Mouse (Mus musculus) large intestine, adult 2 months (tissue): ENCODE measurements around the gene Npm1. TPM values are rescaled to one million over a fixed set of nuclear protein-coding genes. Genes with fewer than 3 reads are reported as not detected.

Experiments used
- DNase-seq: peaks from one replicate; pipeline ENCODE4 v3.0.0-alpha.2; 2012; ENCODE audit warnings: low read depth, low spot score
- WGBS: fragments of 180-500 bp; shearing (Covaris S2); methylation state at CpG from one replicate; pipeline ENCODE4 v1.1.7; 2018; 5-methylcytosine and 5-hydroxymethylcytosine counted together
- polyA plus RNA-seq: library from polyadenylated mRNA; depleted of rRNA; stranded (reverse); fragments of >200 nt; gene quantifications from 2 replicates; pipeline ENCODE4 v1.2.3, GENCODE M21; 2012; rRNA removed

Npm1 gene
- polyA plus RNA-seq, result 89.1 and 109 TPM in 2 replicates

DNA sequence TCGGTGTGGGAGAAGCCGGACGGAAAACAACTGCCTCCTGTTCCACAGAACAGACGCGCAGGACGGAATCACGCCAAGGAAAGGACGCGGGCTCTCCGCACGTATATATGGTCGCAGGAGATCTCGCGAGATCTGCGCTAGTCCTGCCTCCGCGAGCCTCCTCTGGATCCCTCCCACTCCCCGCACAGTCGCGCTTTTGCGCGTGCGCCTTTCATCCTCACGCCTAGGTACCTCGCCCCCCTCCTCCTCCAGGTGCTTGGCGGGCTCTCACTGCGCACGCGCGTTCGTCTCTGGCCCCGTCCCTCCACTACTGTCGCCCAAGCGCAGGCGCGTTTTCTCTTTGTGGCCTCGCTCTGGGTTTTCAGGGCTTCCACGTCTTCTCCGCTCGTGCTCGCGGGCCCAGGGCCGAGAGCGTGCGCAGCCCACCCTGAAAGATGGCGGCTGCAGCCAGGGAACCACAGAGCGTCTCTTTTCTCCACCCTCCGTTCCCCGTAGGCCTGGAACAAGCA, at the start of gene Npm1:
Gene Npm1 (minus strand): TSS at position 209 of the 509 bp plus-strand sequence.
- 4% methylated on average over 48 of the region's 49 CpGs for WGBS
- peak; percentile 94 for DNase-seq

DNA sequence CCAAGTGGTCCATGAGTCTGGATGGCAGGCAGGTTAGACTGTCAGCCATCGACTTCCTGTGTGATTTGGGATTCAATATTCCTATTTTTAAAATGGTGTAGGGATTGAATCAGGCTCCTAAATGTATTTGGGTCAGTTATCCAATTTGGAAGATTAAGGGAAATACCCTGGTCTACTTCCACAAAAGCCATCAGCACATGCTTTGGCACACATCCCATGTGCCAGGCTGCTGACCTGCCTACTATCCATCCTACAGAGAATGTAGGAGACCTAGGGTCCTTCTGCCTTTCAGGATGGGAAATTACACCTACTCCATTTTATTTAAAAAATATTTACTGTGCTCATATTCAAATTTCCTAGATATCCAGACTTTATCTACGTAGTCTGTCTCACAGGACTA, 44.4 kb upstream of the Npm1 start:
- WGBS, result 78% methylated on average over 2 of the region's 2 CpGs
- DNase-seq, result no peak

DNA sequence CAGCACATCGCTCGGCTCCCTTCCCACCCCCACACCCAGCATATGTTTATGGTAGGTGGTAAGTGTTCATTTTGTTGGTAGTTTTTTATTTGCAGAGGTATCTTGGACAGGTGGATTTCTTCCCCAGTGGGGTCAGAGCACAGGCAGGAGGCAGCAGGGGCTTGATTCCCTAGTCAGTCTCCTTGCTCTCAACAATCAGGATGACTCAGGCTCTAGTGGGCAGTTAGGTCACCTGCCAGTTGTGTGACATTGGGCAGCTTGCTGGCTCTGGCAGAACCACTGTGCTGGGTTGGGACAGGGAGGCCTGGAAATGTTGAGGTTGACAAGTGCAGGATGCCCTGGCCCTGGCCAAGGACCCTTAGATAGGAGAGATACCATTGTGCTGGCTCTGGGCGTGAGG, 42.0 kb upstream of the Npm1 start:
- 17% methylated on average over 3 of the region's 3 CpGs for WGBS
- DNase-seq, result no peak

DNA sequence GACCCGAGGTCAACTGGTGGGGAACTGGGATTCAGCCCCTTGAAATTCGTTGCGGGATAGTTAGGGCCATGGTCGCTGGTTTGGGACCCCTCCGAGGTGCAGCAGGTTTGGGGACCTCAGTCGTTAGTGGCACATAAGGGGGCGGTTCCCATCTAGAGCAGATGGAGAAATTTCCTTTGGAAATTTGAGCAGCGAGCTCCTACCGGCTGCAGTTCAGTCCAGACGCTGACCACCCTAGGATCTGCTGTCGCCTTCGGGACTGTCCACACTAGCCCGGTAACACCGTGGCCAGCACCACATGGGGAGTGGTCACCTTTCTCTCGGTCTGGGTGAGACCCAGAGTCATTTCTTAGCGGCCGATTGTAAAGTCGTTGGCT, 41.3 kb upstream of the Npm1 start:
- WGBS, result 3% methylated on average over 18 of the region's 18 CpGs
- DNase-seq, result no peak

DNA sequence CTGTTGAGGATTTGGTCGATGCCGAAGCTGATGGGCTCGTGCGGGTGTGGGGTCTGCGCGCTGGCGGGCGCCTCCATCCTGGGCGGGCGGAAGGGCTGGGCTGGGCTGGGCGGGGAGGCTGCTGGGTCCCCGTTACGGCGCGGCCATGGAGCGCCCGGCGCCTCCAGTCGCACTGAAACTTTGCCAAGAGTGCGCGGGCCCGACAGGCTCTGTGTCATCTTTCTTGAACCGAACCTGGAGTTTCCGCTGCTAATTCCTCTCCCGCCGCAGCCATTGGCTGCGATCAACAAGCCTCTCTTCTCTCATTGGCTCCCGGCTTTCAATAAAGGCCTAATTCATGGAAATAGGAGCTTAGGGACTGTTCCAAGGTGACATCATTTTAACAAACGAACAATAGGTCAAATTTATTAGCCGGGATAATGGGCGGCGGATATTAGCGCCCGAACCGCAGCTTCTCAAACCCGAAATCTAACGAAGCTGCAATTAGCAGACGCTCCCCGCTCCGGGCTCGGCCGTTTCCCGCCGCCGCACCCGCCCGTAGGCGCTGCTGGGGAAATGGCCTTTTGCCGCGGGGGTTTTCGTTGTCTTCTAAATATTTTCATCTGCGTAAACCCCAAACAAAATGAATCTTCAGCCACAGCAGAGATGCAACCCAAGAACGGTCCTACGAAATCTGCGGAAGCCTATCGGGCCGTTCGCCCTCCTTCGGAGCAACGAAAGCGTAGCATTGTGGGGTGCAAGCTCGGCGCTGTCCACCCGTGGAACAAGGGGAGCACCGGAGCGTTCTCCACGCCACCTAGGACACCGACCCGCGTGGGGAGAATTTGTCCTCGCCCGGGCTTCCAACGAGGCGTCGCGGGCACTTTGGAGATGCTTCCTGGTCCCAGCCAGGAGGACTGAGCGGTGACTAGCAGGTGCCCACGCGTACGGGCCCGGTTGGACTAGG, 40.6 kb upstream of the Npm1 start, which contains the start of gene Tlx3:
Gene Tlx3 (minus strand): TSS at position 207 of the 946 bp plus-strand sequence.
- WGBS, result 3% methylated on average over 80 of the region's 81 CpGs

DNA sequence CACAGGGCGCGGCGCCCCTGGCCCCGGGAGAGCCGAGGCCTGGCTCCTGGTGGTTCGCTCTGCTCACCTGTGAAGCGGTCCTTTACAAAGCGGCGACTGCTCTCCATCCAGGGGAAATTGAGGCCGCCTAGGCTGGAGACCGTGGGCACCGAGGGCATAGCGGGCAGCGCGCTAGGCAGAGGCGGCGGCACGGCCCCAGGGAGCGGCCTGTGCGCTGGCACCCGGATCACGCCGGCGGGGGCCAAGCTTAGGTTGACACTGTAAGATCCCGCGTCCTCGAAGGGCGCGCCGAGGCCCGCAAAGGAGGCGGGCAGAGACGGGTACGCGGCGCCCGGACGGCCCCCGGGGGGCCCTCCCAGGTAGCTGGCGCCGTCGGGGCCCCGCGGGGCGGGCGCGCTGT, 40.0 kb upstream of the Npm1 start:
- WGBS, result 3% methylated on average over 45 of the region's 47 CpGs
- DNase-seq, result no peak

More for the DNA sequence above, 40.6 kb upstream of the Npm1 start, which contains the start of gene Tlx3:
- no peak for DNase-seq

DNA sequence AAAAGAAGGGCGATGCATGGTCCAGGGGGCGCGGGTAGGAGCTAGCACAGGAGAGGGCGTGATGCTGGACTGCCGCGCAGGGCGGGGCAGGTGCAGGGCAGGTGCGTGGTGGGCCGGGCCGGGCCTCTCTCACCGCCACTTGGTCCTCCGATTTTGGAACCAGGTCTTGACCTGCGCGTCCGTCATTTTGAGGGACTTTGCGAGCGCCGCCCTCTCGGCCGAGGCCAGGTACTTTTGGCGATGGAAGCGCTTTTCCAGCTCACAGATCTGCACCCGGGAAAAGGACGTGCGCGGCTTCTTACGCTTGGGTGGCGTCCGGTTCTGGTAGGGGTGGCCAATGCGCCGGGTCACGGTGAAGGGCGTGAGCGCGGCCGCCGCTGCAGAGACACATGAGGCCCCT, 39.3 kb upstream of the Npm1 start:
- DNase-seq, result no peak
- 3% methylated on average over 37 of the region's 37 CpGs for WGBS

DNA sequence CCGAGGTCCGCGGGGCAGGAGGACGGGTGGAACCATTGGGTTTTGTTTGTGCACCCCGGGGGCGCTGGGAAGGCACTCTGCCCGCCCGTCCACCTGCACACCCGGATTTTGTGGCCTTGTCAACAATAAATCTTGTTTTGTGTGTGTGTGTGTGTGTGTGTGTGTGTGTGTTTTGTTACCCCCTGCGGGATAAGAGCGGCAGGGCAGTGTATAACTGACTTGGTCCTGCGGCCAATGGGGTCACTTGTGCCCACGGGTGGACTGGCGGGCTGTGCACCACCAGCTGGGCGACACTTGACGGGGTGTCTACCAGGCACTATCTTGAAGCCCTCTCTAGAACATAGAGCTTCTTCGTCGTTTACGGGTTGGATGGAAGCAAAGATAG, 38.6 kb upstream of the Npm1 start:
- DNase-seq, result no peak
- 3% methylated on average over 19 of the region's 19 CpGs for WGBS

DNA sequence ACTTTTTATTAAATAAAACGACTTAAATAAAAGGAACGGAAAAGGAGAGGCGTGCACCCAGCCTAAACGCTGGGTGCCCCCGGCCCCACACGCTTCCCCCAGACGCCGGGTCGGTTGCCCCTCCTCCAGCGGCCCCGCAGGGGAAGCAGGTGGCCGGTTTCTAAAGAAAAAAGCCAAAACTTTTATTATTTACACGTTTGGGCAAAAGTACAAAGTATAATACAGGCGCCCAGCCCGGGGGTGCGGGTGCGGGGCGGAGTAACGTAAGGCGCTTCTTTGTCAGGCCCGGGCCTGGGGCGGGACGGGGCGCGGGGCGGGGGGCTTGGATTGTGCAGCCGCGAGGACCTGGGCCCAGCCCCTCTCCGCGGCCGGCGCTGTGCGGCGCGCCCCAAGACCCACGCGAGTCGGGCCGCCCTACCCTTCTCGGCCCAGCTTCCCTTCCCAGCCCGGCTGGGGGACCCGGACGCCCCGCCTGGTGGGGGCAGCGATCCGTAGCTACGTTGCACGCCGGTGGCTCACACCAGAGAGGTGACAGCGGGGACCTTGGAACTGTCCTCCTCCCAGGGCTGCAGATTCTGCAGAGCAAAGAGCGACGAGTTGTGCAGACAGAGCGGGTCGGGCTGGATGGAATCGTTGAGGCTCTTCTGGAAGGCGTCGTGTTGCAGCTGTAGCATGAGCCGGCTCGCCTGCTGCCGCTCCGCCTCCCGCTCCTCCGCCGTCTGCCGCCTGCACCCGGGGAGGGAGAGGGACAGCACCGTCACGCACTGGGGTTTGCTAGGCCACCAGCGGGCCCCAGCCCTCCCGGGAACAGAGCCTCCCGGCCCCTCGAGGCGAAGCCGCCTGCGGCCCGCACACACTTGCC, 38.0 kb upstream of the Npm1 start:
- 2% methylated on average over 76 of the region's 76 CpGs for WGBS
- DNase-seq, result no peak

DNA sequence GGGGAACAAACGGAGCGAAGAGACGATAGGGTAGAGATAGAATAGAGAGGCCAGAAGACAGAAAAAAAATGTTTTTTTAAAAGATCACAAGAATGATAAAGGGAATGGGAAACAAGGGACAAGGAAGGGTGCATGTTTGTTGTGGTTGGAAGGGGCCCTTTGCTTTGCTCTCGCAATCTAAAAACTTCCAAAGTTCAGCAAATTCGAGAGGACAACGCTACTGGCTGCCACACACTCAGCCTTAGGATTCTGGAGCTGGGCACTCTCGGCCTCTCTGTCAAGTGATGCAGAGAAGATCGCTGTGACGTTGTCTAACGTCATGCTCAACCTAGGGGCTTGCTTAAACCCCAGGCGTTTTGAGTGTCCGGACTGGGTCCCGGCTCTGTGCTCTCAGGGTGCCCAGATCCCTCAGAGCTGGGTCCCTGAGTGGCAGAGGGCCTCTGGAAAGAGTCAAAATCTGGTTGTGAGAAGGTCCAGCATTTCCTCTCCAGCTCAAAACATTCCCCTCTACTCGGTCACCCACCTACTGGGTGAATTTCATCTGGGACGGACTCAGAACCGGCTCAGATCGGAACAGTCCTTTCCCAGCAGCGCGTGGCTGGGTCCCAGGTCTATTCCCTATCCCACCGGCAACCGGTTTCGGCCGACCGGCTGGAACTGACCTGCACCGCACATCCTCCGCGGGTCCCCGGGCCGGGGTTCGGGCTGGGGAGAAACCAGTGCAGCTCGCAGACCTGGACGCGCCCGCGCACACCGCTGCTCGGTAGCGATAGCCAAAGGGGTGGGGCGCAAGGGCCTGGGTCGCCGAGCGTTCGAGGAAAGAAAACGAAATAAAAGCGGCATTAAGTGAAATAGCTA, 37.1 kb upstream of the Npm1 start:
- WGBS, result 4% methylated on average over 45 of the region's 45 CpGs
- DNase-seq, result no peak

DNA sequence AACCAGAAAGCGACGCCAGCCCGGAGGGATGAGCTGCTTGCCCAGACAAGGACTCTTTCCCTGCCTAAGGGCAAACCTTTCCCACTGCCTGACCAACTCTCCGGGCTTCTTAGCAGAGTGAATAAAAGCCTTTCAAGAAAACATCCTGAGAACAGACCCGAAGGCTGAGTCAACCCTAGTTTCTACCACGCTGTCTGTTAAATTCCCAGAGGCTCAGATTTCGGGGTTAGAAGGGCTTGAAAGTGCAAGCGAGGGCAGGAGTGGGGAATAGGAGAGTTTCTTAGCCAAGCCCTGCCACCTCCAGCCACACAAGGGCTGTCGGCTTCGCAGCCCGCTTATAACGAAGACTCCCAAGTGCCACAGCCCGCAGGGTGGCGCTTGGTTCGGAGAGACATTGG, 36.1 kb upstream of the Npm1 start:
- WGBS, result 11% methylated on average over 15 of the region's 15 CpGs

DNA sequence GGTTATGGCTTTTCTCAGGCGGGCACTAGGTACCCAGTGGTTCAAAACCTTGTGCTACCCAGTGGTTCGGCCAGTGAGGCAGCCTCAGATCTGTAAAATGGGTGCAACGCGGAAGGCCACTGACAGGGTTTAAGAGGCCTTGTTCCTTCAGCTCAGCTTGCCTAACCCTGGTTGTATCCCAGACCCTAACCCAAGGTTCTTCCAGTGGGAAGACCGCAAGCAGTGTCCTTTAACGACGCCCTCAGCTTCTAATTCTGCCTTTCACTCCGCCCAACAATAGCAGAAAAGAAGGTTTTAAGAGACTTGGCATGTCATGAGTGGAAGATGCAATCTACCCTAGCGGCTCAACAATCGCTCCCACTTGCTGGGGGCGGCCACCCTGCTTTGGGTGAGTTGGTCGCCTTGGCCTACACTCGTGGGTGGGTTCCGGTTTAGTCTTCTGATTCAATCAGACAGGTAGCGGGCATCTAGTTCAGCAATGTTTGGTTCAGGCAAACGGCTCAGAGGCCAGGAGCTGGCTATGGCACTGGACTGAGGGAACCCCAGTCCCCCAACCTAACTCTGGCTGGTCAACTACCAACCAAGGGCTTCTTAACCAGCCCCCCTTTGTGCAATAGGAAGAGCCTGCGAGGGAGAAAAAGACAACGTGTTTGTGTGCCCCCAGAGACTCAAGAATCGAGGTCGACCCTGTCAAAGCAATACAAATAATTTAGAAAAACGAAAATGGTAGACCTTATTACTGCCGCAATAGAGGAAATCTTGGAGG, 35.5 kb upstream of the Npm1 start:
- WGBS, result 30% methylated on average over 22 of the region's 22 CpGs
- no peak for DNase-seq

More for the DNA sequence above, 36.1 kb upstream of the Npm1 start:
- DNase-seq, result no peak

DNA sequence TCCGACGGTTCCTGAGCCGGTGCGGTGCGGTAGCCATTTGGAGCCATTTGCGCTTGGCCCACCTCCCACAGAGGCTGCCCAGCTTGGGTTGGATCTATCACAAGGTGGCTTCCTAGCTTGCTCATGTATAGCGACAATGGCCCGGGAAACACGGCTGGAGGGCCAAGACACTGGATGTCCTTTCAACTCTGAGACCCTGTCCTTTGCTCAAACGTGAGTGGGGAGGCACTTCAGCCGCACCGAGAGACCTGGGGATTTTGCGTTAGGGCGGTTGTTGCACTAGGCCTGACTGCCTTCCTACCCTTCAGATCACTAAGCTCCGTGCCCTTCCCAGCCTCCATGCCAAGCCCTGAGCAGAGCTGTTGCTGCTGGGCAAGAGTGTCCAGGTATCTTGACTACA, 34.7 kb upstream of the Npm1 start:
- 20% methylated on average over 15 of the region's 15 CpGs for WGBS
- no peak for DNase-seq

DNA sequence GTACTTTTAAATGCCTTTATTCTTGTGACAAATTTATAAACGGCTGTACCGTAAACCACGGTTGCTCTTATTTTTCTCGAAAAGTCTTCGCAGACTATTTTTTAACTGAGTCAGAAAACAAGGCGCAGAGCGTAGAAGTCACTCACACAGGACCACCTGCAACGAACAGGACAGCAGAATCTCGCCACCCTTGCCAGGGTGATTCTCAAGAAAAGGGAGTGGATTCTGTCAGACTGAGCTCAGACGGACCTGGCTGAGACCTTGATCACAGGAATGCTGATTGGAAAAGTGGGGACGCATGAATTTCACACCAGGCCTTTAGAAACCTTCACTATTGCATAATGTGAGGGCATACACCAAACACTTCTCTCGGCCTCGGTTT, 34.1 kb upstream of the Npm1 start:
- 39% methylated on average over 13 of the region's 13 CpGs for WGBS
- no peak for DNase-seq

DNA sequence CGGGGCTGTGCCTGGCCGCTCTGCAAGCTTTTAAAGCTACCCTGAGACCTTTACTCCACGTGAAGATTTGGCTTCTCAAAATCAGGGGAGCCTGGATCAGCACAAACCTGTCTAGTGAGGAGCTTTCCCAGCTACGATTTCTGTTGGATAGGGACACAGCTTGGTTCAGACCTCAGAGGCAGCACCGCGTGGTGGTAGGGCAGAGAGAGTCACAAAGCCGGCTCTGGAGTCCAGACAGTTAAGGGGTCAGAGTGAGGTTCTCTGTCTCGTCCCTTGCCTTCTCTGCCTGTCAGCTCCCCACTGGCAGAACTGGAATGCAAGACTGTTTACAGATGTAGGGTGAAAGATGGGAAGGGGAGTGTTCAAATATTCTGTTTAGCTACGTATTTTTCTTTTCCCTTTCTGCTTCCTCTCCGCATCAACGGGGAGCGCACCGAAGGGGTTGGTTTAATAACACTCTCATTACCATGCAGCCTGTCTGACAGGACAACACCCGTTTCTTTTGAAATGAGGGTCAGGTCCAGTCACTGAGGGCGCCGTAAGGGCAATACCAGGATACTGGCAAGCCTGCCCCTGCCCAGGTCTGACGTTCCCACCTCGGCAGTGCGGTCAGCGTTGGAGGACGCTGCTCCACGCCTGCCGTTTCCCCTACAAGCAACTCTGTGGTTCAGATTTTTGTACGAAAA, 33.6 kb upstream of the Npm1 start:
- no peak for DNase-seq
- 14% methylated on average over 24 of the region's 24 CpGs for WGBS

DNA sequence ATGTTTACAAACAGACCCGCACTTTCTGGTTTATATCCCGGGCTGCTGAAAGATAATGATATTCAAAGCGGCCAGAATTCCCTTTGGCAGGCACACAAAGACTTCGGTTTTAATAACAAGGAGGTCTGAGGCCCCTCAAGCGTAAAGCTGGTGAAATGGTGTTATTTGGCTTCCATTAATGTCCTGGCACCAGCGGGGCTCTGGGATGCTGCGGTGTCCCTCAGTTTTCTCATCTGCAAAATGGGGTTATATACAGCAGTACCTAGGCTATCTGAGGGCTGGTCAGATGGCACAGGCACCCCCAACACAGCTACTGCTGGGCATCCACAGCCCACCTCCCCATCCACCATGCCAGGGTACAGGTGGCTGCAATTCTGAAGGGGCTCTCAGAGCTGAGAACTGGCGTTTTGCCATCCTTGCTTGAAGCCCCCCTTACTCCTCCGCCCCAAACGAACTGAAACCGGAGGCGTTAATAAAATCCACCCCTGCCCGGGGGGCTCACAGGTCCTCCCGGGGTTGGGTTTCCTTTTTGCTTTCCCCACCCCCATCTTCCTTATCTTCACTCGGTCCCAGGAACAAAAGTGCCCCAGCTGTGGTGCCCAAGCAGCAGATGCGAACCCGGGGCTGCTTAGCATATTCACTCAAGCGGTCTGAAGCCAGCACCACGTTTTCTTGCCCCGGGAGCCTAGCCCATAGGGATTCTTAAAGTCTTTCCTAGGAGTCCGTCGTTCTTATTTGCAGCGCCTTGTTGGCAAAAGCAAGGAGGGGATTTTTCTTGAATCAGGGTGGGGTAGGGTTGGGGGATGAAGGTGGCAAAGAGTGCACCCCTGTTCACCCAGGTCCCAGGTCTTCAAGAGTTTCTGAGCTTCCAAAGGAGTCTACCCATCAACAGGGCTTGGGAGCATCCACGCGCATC, 32.8 kb upstream of the Npm1 start:
- no peak for DNase-seq
- 7% methylated on average over 25 of the region's 25 CpGs for WGBS

DNA sequence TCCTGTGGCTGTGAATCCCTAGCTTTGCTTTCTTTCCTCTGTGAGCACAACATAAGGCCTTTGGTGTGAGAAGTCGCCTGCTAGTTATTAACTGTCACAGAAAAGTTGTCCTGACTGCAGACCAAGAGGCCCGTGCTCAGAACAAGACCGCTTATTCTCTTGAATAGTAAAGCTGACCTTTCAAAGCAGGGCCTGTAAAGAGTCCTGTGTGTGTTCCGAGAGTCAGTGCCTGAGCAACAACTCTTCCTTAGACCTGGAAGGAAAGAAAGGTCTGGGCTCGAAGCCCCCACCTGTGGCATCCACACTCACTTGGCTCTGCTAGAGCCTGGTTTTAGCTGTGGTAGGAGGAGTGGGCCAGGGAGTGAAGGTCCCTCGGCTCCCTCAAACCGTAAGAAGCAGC, 32.1 kb upstream of the Npm1 start:
- 32% methylated on average over 7 of the region's 7 CpGs for WGBS
- DNase-seq, result no peak
